Mouse (Mus musculus) bone marrow, adult 2 months (tissue): ENCODE measurements around the gene Dpy19l3. TPM values are rescaled to one million over a fixed set of nuclear protein-coding genes. Genes with fewer than 3 reads are reported as not detected.

Source experiments
- H3K27ac ChIP-seq: fragments of 200-500 bp; 2 replicates; pipeline ENCODE4 v1.5.1; 2012; ENCODE audit warnings: low read depth, mild to moderate bottlenecking, control low read depth, inconsistent platforms, low read length; ENCODE audit not compliant: control insufficient read depth, poor library complexity, insufficient read depth
- H3K4me1 ChIP-seq: fragments of 200-500 bp; 2 replicates; pipeline ENCODE4 v1.6.1; 2011; ENCODE audit warnings: low read length; ENCODE audit not compliant: control insufficient read depth, insufficient read depth
- H3K4me3 ChIP-seq: fragments of 200-500 bp; replicated peaks from 2 replicates; pipeline ENCODE3; 2011; ENCODE audit warnings: mild to moderate bottlenecking, low read depth, low read length, control low read depth; ENCODE audit not compliant: control insufficient read depth
- CTCF ChIP-seq: fragments of 200-500 bp; IDR thresholded peaks from 2 replicates; pipeline ENCODE4 v1.5.1; 2011; ENCODE audit warnings: low read length, control low read depth; ENCODE audit not compliant: control insufficient read depth, insufficient read depth
- POLR2A ChIP-seq: fragments of 200-500 bp; IDR thresholded peaks from 2 replicates; pipeline ENCODE4 v1.6.1; 2011; ENCODE audit warnings: low read depth, mild to moderate bottlenecking, control low read depth, low read length, borderline replicate concordance; ENCODE audit not compliant: control insufficient read depth
- WGBS: fragments of 180-500 bp; shearing (Covaris S2); methylation state at CpG from one replicate; pipeline ENCODE4 v1.1.7; 2018; 5-methylcytosine and 5-hydroxymethylcytosine counted together
- polyA plus RNA-seq: library from polyadenylated mRNA; stranded (reverse); fragments of >200 nt; gene quantifications from 2 replicates; pipeline ENCODE4 v1.2.4, GENCODE M21; 2011; ENCODE audit warnings: low replicate concordance; ENCODE audit not compliant: missing spikeins, insufficient read depth, insufficient read length

Gene Dpy19l3
- polyA plus RNA-seq, 1 experiment: 3.1 TPM

GRCm38 (mm10) chr7:35759602-35760001 is 5.3 kb upstream of the Dpy19l3 start:
- TF ChIP-seq CTCF (peak; percentile 60), POLR2A (no peak)
- Histone ChIP-seq H3K4me3 (no peak overlapping the region), H3K4me1 (no peaks in the 10 kb centered on the region; the same call in 1 of the 2 replicates), H3K27ac (no peak overlapping the region)
- 38% methylated on average over 2 of the region's 2 CpGs for WGBS

GRCm38 (mm10) chr7:35756510-35757440 is 2.5 kb upstream of the Dpy19l3 start:
- no peak overlapping the region for H3K4me3 ChIP-seq
- H3K27ac ChIP-seq: no peak overlapping the region
- TF ChIP-seq POLR2A: no peak
- TF ChIP-seq CTCF: peak; percentile 40; the same call in 1 of the 2 replicates
- no peaks in the 10 kb centered on the region; the same call in 1 of the 2 replicates for H3K4me1 ChIP-seq
- WGBS: 47% methylated on average over 14 of the region's 14 CpGs

- Histone ChIP-seq H3K4me1 (no peaks in the 10 kb centered on the region; the same call in 1 of the 2 replicates), H3K4me3 (no peak overlapping the region), H3K27ac (peak overlapping the region; percentile 74)
- WGBS: 64% methylated on average over 4 of the region's 4 CpGs
- TF ChIP-seq POLR2A (no peak), CTCF (no peak)
Measured at GRCm38 (mm10) chr7:35754886-35755168, 573 bp upstream of the Dpy19l3 start.

GRCm38 (mm10) chr7:35753319-35754032 is 778 bp downstream of the Dpy19l3 start:
- WGBS: 5% methylated on average over 15 of the region's 15 CpGs

GRCm38 (mm10) chr7:35750873-35751272 is 3.4 kb downstream of the Dpy19l3 start:
- H3K4me1 ChIP-seq: no peaks in the 10 kb centered on the region; the same call in 1 of the 2 replicates
- TF ChIP-seq POLR2A: no peak
- TF ChIP-seq CTCF: no peak
- no peak overlapping the region for H3K4me3 ChIP-seq
- WGBS: 28% methylated on average over 9 of the region's 9 CpGs
- no peak overlapping the region for H3K27ac ChIP-seq

More at GRCm38 (mm10) chr7:35753319-35754032, 778 bp downstream of the Dpy19l3 start:
- H3K4me1 ChIP-seq: no peaks in the 10 kb centered on the region; the same call in 1 of the 2 replicates
- H3K27ac ChIP-seq: no peak overlapping the region
- no peak for TF ChIP-seq CTCF
- no peak for TF ChIP-seq POLR2A
- peak overlapping the region; percentile 79 for H3K4me3 ChIP-seq

- H3K4me3 ChIP-seq: no peak overlapping the region
- H3K27ac ChIP-seq: no peak overlapping the region
- TF ChIP-seq POLR2A (no peak), CTCF (no peak)
- 90% methylated on average over 14 of the region's 14 CpGs for WGBS
- H3K4me1 ChIP-seq: no peaks in the 10 kb centered on the region; the same call in 1 of the 2 replicates
Measured at GRCm38 (mm10) chr7:35747397-35747964, 6.8 kb downstream of the Dpy19l3 start.

GRCm38 (mm10) chr7:35746686-35747396 is 7.4 kb downstream of the Dpy19l3 start:
- Histone ChIP-seq H3K4me3 (no peak overlapping the region), H3K4me1 (no peaks in the 10 kb centered on the region; the same call in 1 of the 2 replicates), H3K27ac (no peak overlapping the region)
- WGBS: 82% methylated on average over 12 of the region's 12 CpGs
- TF ChIP-seq POLR2A (no peak), CTCF (no peak)

GRCm38 (mm10) chr7:35745281-35745702 is 9.0 kb downstream of the Dpy19l3 start:
- 80% methylated on average over 6 of the region's 6 CpGs for WGBS
- Histone ChIP-seq H3K4me3 (no peak overlapping the region), H3K4me1 (no peaks in the 10 kb centered on the region; the same call in 1 of the 2 replicates), H3K27ac (no peak overlapping the region)
- TF ChIP-seq POLR2A (no peak), CTCF (no peak)
